Mouse (Mus musculus) left cerebral cortex, postnatal 14 days (tissue): ENCODE measurements around the gene Ccser1. TPM values are rescaled to one million over a fixed set of nuclear protein-coding genes. Genes with fewer than 3 reads are reported as not detected.
"Not testable (repeated sequence)": the region's sequence is repeated elsewhere in the genome, so short reads cannot be mapped to it uniquely, and the experiment has no call there.

Experiments
- DNase-seq, 2 experiments: peaks; one replicate each; pipeline ENCODE4 v3.0.0; 2021 to 2022; ENCODE audit warnings: low spot score in 2 of 2, mixed read lengths in 1 of 2
- intact Hi-C: fragments of 180-260 bp; cut with DNase I; formaldehyde crosslinking; loops from one replicate; pipeline ENCODE4 v1.15.1; 2025
- total RNA-seq, 2 experiments: library from RNA; stranded (reverse); gene quantifications; 2 replicates each; pipeline ENCODE4 v1.2.3; 2021

The Ccser1 gene
- total RNA-seq, 2 experiments from 2014 or later, result 24.8 to 30.4 TPM

GRCm38 (mm10) chr6:61800889-61801288 is 620.8 kb downstream of the Ccser1 start:
- DNase-seq, result no peak
- intact Hi-C loops, result no loop called here

- intact Hi-C loops, result no loop called here
- DNase-seq, result no peak
Measured at GRCm38 (mm10) chr6:61805481-61805880, 625.4 kb downstream of the Ccser1 start.

DNA sequence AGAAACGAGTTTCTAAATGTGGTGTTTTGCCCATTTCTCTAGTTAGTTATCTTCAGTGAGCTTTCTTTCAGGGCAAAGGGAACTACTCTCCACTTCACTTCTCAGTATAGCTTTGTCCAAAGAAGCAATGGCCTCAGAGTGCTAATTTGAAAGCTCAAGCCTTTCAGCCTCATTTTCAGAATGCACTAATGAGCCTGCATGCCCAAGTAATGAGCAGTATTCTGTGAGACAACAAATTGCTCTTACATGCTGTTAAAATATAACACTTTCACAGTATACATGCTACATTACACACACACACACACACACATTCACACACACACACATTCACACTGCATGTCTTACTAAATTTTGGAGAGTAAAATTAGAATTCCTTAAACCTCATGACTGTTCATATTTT is 637.6 kb downstream of the Ccser1 start:
- intact Hi-C loops, result no loop called here
- peak in 1 of 2 experiments; percentile 14 for DNase-seq

DNA sequence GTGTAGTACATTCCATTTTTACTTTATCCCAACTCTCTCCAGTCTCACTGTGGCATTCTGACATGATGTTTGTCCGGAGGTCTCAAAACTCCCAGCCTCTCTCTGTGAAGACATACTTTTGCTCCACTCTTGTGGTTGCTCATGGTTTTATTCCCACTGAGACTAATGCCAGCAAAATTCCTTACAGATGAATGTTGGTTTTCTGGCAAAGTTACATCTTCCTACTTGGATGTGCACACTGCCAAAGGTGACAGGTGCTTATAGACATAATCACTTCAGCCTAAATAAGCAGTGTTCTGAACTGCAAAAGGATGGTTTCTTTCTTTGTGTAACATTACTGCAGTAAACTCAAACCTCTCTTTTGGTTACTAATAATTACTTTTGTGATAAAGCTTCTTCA is 696.2 kb downstream of the Ccser1 start:
- intact Hi-C loops, result no loop called here
- DNase-seq, result no peak

GRCm38 (mm10) chr6:61898238-61898637 is 718.1 kb downstream of the Ccser1 start:
- no peak for DNase-seq
- intact Hi-C loops, result no loop called here

- peak in 1 of 2 experiments; percentile 5 for DNase-seq
- intact Hi-C loops, result no loop called here
Measured at GRCm38 (mm10) chr6:61902715-61903114, 722.6 kb downstream of the Ccser1 start.

DNA sequence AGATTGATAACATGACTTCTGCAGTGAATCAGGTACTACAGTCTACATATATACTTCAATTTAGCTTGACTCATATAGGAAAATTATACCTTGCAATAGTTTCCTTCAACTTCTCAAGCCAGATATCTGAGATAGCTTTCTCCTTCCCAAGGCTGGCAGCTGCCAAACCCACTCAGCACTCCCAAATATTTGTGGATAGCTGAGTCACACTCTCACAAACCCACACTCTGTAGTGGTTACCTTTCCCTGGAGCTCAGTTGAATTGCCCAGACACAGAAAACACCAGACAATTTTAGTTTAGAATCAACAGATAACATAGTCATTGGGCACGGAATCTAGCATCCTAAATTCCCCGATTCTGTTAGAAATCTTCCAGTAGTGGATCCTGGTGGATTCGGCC is 732.8 kb downstream of the Ccser1 start:
- DNase-seq, result no peak

DNA sequence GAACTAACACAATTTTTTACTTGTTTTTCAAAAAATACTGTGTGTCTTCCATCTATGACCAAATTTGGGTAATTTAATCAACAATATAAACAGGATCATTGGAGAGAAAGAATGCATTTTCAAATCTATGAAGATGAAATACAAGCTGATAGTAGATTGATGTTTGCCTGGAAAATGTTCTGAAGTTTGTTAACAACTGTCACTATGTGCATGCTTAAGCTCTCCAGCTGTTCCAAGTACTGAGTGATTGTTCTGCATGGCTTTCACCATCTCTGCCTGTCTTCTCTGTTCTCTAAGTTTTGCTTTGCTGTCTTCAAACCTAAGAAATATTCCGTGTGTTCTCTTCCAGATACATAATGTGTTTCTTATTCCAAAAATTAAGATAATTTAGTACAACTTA is 751.5 kb downstream of the Ccser1 start:
- intact Hi-C loops, result no loop called here
- DNase-seq, result no peak

More for the DNA sequence above, 732.8 kb downstream of the Ccser1 start:
- intact Hi-C loops, result no loop called here

GRCm38 (mm10) chr6:61936656-61937055 is 756.5 kb downstream of the Ccser1 start:
- intact Hi-C loops, result no loop called here
- no peak for DNase-seq

DNA sequence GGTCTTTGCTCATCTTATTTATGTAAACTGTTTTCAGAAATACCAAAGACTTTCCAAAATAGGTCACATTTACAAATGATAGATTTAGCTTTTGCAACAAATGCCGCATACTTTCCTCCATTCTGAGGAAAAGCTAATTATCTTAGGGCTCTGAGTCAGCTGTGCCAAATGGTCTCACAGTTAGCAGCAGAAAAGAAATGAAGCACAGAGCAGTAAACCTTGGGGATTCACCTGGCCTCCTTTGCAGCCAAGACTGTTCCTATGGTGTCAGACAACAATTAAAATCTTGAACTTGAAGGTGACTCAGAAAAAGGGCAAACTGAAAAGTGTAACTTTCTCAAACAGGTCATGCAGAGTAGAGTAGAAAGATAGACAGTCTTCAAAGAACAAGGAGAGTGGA is 759.1 kb downstream of the Ccser1 start:
- no peak for DNase-seq
- intact Hi-C loops, result no loop called here

- intact Hi-C loops, result no loop called here
- no peak for DNase-seq
Measured at GRCm38 (mm10) chr6:61953703-61954102, 773.6 kb downstream of the Ccser1 start.

DNA sequence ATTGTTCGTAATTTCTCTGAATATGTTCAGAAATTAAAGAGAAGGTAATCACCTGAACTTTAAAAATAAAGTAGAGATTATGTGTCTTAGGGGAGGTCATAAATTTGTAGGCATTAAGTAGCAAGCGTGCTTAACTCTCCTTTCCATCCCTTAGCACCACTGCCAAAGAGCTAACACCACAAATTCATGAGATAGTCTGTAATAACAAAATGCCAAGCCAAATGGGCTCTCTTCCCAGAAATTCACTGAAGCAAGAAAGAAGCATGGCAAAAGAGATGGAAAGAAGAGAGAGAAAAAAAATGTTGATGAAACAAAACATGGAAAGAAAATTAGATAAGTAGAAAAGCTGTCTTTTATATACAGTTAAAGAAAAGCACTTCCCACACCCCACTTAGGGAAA is 796.8 kb downstream of the Ccser1 start:
- peak; percentile 10 to 13 for DNase-seq
- intact Hi-C loops, result no loop called here

DNA sequence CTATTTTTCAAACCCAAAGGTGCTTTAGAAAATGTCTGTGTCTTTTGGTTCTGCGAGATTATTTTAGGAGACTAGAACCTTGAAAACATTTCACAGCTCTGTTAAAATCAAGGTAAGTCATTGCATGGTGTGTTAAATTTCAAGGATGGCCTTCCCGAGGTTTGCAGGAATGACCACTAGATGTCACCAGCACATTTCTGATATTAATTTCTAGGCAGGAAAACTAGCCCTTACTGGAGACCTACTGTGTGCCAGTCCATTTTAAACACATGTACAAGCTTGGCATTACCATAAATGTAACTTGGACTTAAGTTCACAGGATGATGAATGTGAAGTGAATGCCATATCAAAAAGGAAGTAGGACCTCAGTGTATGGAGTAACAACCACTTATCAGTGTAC is 798.3 kb downstream of the Ccser1 start:
- intact Hi-C loops, result no loop called here
- peak; percentile 3 to 4 for DNase-seq

GRCm38 (mm10) chr6:62014374-62014773 is 834.2 kb downstream of the Ccser1 start:
- no peak for DNase-seq
- intact Hi-C loops, result no loop called here

DNA sequence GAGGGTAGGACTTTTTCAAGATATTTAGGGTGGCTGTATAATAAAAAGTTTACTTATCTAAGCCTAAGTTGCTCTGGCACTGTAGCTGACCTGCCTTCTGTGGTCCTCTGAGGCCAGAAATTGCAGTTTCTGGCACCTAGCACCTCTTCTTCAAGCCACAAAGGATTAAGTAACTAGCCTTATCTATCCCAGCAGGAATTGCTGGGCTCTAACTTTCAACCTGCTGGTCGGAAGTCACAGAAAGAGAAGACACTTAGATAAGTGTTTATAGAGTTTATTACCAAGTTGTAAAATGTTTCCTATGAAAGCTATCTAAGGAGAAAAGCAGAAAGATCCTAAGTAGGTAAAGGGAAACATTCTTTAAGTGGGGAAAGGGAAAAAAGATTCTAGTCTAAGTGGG is 864.3 kb downstream of the Ccser1 start:
- intact Hi-C loops, result no loop called here
- DNase-seq, result no peak

DNA sequence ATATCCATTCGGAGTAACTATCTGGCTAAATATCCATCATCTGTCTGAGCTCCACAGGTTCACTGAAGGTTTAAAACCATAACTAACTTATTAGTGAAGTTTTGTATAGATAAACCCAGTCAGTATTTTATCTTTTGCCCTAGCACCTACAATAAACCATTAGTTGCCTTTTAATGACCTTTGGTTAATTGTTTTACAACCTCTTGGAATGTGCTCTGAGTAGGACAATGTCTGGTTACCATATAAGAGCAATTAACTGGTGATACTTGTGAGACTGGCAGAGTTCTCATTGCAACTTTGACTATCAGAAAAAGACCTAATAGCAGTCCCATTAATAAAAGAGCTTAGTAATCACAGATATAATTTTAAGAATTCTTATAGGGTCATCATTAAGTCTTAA is 864.9 kb downstream of the Ccser1 start:
- intact Hi-C loops, DNase-seq: not testable (repeated sequence)

- intact Hi-C loops, result no loop called here
- no peak for DNase-seq
Measured at GRCm38 (mm10) chr6:62055276-62055675, 875.2 kb downstream of the Ccser1 start.

DNA sequence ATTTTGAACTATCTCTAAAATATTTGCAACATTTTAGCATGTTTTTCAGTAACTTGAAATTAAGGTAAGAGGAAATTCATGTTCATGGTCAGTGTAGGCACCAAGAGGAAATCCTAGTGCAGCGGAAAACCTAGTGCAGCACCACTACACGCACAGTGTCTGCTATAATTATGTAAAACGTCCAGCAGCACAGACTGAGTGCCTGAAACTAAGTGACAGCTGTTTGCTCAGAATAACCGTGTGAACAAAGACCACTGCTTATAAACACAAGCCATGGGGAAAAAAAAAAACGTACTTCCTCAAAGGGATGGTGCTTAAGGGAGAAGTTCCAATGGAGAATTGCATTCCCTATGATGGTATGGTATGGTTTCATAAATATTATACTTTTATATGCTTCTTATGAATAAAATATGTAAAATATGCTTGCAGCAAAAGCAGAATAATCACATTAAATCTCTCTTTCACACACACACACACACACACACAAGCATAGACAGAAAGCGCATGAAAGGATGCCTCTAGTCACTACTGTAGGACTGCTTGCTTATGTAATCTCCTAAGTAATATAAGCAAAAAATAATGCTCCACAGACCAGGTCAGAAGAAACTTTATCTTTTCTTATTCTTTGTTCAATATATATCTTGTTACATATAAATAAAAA is 886.4 kb downstream of the Ccser1 start:
- intact Hi-C loops, result no loop called here
- DNase-seq, result peak in 1 of 2 experiments; percentile 12

GRCm38 (mm10) chr6:62067024-62067380 is 886.9 kb downstream of the Ccser1 start:
- intact Hi-C loops, result no loop called here
- DNase-seq, result no peak

GRCm38 (mm10) chr6:62105464-62105863 is 925.3 kb downstream of the Ccser1 start:
- DNase-seq, result no peak
- intact Hi-C loops, result no loop called here

DNA sequence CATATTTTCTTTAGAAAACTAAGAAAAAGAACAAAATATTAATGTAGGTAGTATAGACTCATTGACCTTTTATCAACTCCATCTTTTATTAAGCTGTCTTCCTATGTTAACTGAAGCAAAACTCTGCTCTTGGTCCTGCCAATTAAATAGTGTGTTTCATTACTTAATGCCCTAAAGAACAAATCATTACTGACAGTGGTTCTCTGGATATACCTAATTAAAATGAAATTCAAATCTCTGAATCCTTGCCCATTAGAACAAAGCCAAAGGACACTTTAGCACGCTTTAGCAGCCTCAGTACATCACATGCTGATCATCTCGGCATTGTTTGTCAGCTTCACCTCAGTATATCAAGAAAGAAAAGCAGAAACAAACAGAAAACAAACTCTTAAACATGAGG is 952.4 kb downstream of the Ccser1 start:
- intact Hi-C loops, result no loop called here
- no peak for DNase-seq

DNA sequence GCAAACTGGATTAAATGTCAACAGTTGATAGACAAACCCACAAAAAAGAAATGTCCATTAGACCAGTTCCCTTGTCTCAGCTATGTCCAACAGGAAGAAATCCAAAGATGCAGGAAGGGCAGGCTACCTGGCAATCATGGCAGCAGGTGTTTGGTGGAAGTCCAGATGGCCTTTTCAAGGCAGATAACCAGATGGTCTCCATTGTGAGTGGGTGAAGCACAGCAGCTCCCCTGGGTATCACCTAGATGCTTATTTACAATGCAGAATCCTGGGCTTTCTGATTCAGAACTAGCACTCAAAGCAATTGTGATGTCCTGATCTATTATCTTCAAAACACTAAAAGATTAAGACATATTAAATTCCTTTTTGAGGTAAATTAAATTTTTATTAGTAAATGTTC is 980.2 kb downstream of the Ccser1 start:
- DNase-seq, result no peak
- intact Hi-C loops, result no loop called here
